Mouse (Mus musculus) induced T-regulatory cell, adult 2 months (primary cell): ENCODE measurements at regions not wholly inside any gene's neighbourhood (a gene's known extent, or its start where the extent isn't known, plus 50 kb on each side); places are given as distances from the start of the nearest gene placed in this dataset.

Source experiments
- DNase-seq: peaks from one replicate; pipeline ENCODE4 v3.0.0-alpha.2; 2012; ENCODE audit warnings: low read depth

DNA sequence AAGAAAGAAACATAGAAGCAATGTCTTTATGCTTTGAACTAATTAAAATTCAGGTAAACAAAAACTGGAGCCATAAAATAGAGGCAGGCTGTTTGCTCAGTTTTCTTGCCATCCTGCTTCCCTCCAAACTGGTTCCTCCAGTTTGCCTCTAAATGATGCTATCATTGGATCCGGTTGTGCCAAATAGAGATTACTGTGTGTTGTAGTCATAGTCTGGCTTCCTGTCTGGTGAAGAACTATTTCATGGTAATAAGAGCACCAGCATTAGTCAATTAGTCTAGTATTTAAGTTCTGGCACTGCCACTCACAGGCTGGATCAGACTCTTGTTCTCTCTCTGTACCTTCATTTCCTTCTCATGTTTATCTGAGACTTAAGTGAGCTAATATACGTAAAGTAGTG, 141.9 kb upstream of the Rasa1 start:
- DNase-seq: peak; percentile 44

DNA sequence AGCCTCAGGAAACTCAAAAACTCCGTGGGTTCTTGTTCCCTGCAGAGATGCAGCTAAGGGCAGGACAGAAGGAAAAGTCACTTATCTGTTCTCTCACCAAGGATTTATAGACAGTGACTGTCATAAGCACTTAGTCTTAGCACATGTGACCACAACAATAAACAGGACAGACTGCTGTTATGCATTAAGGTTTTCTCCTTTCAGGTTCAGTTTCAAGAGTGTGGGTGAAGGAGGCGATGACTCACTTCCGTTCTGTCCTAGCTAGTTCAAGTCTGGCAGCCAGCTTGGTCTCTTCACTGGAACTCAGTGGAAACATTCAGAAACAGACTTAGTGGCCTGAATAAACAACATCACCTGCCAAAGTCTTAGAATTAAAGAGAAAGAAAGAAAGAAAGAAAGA, 141.1 kb upstream of the Rasa1 start:
- DNase-seq: peak; percentile 87

DNA sequence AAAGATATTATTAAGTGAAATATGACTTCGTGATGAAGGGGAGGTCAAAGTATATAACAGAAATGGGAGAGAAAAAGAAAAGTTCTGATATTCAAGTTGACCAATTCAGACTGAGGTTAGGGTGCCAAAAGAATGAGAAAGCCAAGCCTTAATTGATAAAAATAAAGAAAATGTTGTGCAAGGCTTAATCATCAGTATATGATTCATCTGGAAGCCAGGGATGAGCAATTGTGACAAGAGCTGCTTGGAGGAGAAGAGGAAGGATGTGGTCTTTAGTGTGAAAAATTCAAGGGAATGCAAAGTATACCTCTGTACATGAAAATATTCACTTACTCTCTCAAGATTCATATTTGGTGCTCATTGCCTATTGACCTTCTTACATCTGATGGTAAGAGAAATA, 129.7 kb upstream of the Rasa1 start:
- DNase-seq: no peak

DNA sequence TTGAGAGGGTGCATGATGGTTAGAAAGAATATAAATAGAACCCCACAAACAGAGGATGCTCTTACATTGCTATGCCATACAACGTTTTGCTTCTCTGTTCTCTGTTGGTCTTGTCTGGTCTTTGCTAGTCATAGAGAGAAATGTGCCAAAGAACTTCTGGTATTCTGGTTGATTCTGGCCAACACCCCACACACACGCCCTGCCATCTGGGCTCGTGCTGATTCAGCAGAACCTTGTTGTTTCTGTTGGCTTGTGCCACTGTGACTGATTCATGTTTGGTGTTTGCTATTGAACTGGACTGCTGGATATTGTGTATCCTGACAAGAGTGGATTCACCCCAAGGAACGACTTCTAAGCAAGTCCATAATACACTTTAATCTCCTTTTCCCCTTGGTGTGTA, 126.0 kb upstream of the Rasa1 start:
- DNase-seq: no peak

DNA sequence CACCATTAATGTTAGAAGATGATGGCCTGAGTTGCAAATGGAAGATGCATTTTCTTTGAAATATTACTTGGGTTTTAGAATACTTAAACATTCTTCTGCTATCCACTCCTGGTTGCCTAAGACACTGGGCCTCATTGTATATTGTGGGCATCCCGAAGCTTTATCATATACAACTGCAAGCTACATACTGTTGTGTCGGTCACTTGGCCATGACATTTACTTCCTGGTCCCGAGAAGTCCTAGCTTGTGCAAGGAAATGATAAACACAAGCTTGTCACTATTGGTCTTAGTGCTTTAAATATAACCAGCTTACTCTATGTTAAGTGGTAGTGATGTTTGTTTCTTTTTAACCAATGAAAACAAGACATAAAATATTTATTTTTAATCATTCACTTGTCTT, 122.4 kb upstream of the Rasa1 start:
- DNase-seq: no peak

DNA sequence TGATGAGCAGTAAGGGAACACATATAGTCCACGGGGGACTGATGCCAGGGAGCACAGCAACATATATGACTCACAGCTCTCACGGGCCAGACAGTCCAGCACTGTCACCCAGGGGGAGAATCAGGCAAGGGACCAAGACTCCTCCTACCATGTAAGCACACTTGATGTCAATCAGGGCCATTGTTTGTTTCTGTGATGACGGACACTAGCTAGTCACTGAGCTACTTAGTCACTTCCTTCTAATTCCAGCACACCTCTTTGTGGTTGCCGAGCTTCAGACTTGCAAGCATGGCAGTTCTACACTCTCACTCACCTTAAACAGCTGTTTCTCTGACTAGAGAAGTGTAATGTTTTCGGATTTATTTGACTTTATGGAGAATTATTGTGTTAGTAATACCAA, 109.9 kb upstream of the Rasa1 start:
- peak; percentile 22 for DNase-seq

DNA sequence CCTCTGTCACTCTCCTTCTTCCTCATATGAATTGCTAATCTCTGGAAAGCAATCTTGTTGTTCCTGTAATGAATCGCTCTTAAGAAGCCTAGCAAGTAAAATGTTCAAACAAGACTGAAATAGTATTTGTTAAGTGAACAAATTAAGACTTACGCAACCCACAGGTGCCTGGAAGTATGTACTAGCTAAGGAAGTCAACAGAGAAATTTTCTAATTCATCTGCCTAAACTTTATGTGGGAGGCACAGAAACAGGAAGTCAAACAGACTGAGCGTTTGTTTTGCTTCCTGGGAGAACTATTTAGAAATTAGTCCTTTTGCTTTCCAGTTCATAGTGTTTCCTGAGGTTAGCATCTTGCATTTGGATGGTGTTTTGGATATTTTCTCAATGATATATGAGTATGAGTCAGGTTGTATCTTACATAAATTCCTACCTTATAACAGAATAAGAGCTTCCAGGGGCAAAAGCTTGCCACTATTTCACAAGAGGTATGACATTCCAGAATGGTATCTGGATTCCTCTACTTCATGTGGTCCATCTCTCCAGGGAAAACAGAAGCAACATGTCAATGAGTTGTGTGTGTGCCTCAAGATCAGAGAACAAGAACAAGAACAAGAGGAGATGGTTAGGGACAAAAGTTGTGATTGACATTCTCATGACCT, 87.5 kb upstream of the Rasa1 start:
- peak; percentile 18 for DNase-seq

DNA sequence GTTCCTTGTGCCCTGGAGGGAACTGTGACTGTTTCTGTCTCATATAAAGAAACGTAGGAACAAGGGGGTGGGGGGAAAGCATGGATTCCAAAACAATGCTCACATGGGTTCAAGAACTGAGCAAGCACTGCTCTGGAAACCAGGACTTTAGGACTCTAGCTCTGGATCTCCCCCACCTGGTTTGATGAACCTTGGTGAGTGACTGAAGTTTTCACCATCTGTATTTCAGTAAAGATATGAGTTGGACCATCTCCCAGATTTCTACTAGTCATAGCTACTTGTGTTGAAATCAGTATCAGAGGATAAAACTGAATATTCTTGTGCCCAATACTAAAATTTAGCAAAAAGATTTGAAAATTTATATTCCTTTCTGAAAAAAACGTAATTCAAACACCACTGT, 70.7 kb upstream of the Rasa1 start:
- no peak for DNase-seq

DNA sequence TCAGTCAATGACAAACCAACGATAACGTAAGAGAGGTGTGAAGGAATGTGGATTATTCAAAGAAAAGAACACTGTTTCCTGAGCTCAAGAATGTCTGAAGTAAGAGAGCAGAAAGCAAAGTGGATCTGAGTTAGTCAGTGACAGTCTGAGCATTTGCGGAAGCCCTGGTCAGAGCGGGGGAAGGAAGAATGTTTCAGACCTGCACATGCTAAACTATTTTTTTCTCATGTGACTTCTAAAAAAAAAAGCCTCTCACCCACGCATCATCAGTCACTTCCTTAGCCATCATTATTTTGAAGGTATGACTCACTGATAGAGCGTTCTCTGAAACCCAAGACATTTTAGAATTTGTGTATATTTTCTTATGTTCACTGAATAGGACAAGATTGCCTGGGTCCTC, 70.2 kb upstream of the Rasa1 start:
- DNase-seq: peak; percentile 59

DNA sequence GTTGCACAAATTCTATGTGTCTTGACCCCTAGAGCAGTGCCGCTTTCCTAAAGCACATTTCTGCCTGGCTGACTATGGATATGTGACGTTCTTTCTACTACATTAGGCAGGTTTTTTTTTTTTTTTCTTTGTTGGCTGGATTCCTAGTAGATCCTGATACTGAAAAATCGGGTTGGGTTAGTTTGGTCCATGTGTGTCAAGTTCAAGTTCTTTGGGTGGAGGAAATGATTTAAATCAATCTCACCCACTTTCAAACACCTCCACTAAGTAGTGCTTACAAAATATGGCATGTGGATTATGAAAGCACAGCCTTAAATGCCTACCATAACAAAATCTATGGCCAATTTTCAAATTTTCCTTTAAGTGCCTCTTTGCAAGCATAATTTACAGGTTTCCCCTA, 63.1 kb upstream of the Rasa1 start:
- DNase-seq: no peak
